Mouse (Mus musculus) cerebellum, adult 11-12 months (tissue): ENCODE data around the gene Upk1a.

Experiments
- DNase-seq: peaks from one replicate; pipeline ENCODE4 v3.0.0; 2022

The Upk1a gene

DNA sequence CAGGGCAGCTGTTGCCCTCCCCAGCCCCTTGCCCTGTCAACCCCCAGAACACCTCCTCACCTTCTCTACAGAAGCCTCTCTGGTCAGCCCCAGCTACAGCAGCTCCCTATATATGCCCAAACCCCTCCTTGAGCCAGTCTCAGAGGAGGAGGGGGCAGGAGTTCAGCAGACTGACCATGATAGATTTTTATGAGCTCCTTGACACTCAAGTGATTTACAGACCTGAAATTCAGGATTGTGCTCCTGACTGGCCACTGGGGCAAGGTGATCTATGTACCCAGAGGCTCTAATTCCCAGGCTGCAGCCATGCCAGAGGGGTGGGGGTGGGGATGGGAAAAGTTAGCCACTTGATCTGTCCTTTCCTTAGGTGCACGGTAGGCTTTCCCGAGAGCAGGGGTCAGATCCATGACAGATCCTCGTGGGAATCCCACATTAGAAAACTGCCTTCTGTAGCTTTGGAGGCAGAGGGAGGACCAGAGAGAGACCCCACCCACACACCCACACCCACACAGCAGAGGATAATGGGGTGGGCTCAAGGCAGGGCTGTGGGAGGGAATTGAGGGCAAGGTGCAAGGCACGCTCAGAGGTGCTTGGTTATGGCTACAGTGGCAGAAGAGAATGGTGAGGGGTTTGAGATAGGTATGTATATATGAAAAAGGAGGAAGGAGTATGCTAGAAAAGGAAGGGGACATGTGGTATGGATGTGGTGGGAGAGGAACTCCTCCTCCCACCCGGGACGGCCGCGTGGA is at the start of gene Upk1a:
TSS of gene Upk1a (minus strand) at position 194 of the 749 bp plus-strand sequence.
- DNase-seq, result no peak

DNA sequence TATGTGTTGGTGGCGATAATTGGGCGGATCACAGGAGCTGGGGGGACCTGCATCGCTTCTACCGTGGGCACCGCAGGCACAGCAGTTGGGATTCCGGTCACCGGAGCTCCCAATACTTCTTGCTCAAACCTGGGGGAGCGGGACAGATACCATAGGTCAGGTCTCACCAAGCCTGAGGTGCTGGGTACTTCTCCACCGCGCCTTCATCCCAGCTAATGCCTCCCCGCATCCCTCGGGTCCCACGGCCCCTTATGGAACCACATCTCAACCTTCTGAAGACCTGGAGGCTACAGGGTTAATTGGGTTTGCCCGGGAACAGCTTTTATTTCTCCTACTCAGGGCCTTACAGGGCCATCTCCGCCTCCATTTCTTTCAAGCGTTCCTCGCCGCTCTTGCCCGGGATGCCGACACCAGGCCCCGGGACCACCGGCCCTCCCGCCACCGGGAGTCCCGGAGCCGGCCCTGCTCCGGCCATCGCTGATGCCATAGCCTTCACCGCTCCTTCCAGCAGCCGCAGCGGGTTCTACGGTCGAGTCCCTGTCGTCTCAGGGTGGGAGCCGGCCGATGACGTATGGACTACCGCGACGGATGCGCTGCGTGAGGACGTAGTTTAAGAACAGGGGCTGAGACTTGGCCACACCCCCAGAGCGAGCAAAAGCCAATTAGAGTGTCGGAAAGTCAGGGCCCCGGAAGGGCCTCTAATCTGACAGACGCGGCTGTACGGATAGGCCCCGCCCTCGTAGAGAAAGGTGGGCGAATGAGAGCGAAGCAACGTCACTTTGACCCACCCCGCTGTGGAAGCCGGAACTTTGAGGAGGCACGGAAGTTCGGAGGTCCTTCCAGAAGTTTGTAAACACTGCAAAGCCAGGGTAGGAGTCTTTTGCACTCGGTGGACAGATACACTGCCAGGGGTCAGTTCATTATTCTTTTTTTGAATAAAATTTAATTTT is 37.2 kb upstream of the Upk1a start, which contains the start of gene Rbm42:
TSS of gene Rbm42 (minus strand) at position 727 of the 950 bp plus-strand sequence.
- DNase-seq, result peak; percentile 99

DNA sequence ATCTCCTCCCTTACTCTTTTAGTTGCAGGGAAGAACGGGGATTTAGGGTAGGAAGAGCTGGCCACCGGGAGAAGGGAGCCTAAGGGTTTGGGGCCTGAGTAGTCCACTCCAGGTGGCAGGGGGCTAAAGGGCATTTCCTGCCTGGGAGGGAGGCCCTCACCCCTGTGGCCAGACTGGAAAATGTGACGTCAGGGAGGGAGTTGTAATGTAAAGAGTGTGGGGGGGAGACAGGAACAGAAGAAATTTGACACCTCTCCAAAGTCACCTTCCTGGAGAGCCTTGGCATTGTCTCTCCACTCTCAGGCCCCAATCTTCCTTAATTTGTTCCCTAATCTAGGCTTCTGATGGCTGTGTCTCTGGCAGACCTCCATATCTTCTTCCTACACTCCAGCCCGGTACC is 26.4 kb upstream of the Upk1a start:
- DNase-seq, result no peak

DNA sequence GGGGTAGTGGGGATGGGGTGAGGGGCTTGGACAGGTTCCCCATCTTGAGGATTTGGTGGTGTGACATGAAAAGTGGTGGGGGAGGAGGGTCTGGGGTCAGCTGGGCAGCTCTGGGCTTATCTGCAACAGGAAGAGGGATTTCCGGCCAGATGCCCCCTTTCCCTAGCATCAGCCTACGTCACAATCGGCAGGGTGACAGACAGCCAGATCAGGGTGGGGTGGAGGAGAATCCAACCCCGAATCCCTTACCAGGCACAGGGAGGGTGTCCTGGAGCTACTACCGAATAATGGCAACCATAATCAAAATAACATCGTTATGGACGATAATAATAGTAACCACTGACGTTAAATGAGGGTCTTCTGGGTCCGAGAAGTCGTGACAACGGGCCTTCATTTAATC is 23.7 kb upstream of the Upk1a start:
- DNase-seq, result no peak

DNA sequence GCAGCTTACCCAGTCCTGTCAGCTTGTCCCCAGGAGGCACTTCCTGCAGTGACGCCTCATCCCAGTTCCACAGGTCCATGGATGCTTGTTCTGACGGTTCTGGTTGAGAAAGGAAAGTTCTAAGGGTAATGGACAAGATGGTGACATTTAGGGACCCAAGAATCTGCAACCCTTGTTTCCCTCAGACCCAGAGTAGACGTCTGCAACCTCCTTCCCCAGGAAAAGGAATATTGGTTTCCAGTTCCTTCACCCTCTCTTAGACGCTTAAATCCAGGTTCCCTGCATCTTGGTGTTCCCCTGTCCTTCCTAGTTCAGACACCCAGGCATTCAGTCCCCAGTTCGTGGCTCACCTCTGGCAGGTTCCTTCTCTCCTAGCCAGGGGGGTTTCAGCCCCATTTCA is 23.1 kb upstream of the Upk1a start, which contains the start of gene Etv2:
TSS of gene Etv2 (minus strand) at position 101 of the 400 bp plus-strand sequence.
- DNase-seq, result no peak

DNA sequence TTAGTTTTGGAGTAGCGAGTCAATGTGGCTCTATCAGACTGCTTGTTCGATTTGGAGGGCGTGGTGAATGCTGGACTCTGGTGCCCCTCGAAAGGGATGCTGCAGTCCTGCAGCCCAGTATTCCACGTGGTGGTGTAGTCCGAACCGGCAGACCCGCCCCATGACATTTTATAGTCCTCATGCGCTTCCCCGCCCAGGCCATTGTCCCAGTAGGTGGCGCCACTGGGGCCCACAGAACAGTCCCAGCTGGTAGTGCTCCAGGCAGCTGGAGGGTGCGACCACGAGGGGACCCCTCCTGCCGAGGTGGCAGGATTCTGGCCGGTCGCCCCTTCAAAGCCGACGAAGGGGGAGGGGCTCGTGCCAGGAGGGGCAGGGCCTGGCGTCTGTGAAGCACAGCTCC is 22.0 kb upstream of the Upk1a start:
- no peak for DNase-seq

DNA sequence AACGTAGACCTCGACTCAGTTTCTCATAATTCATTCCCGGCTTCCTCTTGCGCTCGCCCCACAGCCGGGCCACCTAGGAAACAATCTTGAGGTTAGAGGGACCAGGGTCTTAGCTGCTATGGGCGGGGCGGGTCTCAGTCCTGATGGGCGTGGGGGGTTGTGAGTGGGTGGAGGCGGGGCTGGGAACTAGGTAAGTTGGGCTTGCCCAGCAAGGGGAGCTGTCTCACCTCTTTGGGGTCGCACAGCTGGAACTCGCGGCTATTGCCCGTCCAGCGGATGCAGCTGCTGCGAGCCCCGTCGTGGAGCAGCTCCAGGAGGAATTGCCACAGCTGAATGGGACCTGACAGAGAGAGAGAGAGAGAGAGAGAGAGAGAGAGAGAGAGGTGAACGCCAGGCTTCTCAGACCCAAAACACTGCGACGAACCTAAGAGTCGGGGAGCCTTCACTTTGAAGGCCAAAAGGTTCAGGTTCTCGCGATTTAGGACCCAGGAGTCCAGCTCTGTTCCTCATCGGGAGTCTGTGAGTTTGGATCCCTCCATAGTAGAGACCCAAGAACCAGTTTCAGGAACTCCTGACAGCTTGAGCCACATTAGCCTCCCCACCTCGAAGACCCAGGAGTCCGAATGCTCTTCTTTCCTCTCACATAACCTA is 21.2 kb upstream of the Upk1a start:
- DNase-seq, result no peak

DNA sequence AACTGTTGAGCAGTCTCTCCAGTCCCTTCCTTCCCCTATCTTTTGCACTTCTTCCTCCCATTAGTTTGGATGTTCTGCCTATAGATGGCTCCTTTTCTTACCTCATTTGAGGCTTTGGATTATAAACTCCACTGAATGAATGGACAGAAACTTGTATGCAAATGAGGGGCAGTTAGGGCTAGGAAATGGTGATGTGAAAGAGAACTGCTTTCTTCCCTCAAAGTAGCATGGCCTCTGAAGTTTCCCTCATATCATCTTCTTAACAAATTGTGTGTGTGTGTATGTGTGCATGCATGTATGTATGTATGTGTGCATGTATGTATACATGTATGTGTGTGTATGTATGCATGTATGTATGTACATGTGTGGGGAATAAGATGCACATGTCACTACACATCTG is 16.4 kb upstream of the Upk1a start:
- DNase-seq, result no peak

DNA sequence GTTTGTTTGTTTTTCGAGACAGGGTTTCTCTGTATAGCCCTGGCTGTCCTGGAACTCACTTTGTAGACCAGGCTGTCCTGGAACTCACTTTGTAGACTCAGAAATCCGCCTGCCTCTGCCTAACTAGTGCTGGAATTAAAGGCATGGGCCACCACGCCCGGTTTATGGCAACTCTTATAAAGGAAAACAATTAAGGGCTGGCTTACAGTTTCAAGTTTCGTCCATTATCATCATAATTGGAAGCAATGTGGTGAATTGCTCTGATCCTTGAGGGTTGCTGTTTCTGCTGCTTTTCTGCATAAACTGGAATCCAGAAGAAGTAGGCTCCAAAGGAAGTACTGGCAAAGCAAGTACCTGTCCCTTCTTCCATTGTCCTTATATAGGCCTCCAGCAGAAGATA is 14.0 kb upstream of the Upk1a start:
- no peak for DNase-seq

DNA sequence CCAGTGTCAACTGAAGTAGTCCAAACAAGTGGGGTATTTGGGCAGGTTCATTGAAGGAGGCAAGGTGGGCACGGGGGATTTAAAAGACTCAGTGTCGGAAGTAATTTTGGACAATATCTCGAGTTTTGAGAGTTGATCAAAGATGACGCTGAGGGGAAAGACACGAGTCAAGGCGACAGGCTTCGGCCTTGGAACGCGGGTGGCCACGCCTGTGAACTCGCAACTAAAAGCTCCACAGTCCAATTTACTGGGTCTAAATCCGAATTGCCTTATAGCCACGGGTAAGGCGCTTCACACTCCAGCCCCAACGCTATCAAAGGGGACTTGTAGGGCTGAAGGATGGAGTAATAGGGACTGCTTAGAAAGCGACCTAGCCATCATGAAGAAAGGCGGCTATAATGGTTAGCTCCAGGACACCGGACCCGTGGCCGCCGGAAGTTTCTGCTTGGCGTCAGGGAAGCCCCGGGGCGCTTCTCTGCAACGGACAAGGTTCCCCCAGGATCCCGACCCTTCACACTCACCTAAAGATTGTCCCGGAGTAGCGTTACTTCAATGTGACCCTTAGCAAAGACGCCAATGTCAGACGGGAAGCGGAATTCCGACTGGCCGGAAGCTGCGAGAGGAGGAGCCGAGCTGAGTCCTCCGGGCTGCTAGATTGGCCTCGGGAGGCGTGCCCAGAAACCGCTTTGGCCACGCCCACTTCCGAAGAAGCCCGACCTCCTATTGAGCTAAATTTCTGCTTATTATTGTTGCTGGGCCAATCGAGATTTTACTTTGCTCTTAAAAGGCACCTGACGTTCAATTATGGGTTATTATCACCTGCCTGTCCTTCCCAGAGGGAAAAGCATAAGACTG is 13.1 kb upstream of the Upk1a start, which contains the start of gene Cox6b1:
TSS of gene Cox6b1 (minus strand) at position 622 of the 855 bp plus-strand sequence.
- DNase-seq, result peak; percentile 88

DNA sequence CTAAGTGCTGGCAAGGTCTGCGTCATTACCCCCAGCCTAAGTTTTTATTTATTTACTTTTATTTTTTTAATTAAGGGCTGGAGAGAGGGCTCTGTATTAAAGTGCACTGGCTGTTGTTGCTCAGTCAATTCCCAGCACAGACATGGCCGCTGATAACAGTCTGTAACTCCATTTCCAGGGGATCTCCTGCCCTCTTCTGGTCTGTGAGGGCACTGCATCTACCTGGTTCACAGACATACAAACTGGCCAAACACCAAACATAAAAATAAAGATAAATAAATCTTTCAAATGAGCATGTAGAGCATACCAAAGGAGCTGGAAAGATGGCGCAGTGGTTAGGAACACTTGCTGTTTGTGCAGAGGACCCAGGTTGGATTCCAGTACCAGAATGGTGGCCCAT is 6.6 kb upstream of the Upk1a start:
- DNase-seq, result no peak

DNA sequence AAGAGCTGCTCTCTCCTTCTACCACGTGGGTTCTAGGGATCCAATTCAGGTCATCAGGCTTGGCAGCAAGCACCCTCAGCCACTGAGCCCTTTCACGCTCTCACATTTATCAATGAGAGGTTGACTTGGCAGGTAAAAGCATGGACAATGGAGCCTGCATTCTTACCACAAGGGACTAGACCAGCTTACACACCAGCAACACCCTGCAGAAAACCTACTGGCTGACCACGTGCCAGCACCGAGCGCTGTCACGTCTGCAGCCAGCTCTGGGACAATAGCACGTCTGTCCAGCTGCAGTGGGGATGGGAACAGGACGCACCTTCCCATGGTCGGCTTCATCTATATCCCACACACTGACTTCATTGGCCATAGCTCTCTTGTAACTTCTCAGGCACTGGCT is 6.0 kb upstream of the Upk1a start:
- no peak for DNase-seq

DNA sequence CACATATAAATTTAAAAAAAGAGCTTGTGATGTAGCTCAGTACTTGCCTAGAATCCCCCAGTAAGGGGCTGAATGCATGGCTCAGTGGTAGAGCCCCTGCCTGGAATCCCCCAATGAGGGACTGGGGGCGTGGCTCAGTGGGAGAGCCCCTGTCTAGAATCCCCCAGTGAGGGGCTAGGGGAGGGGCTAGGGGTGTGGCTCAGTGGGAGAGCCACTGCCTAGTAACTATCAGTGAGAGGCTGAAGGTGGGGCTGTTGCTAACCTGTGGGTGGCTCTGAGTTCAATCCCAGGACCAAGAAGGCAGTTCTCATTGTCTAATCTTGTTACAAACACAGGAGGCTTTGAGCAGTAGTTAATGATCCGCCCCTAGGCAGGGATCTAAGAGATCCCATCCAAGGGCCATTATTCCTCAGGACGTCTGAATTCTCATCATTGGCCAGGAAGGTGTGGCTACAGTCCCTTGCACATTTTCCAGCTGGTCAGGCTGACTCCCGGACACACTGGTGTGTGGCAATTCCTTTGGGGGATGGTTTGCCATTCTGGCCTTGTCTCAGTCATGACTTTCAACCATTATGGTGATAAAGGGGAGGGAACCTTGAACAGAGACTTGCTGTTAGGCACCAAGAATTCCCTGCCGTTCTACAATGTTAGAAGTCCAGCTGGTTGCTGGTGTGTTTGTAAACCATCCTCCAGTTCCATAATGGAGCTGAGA is 2.6 kb upstream of the Upk1a start:
- no peak for DNase-seq

DNA sequence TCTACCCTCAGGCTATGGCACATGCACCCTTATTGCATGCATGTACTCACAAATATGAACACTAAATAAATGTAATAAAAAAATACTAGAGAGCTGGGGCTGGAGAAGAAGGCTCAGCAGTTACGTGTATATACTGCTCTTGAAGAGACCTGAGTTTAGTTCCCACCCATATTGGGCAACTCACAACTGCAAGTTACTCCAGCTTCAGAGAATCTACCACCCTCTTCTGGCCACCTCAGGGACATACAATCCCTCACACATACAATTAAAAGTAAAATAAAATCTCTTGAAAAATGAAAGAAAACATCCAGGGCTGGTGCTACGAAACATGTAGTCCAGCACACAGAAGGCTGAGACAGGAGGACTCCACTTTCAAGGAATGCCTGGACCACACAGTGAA is 1.8 kb upstream of the Upk1a start:
- DNase-seq, result no peak

DNA sequence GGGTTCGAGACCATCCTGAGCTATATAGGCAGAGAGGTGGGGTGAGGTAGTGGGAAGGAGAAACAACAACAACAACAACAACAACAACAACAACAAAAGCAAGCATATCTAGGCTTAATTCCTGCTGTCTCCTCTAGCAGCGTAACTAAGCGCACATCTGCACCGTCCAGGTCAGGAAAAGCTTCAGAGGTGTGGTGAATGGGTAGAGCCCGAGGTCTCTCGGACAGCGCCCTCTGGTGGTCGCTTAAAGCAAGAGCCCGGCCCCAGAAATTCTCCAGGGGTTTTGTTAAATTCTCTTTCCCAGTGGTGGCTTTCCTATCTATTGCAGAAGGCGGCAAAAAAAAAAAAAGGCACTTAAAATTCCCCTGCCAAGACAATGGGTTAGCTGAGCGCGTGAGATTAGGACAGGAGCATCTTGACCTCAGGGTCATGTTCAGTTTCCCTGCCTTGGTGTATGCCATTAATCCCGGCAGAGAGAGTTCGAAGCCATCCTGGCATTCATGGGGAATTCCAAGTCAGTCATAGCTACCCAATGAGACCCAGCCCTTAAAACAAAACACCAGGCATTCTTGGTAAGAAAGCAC is 974 bp upstream of the Upk1a start:
- DNase-seq, result no peak

DNA sequence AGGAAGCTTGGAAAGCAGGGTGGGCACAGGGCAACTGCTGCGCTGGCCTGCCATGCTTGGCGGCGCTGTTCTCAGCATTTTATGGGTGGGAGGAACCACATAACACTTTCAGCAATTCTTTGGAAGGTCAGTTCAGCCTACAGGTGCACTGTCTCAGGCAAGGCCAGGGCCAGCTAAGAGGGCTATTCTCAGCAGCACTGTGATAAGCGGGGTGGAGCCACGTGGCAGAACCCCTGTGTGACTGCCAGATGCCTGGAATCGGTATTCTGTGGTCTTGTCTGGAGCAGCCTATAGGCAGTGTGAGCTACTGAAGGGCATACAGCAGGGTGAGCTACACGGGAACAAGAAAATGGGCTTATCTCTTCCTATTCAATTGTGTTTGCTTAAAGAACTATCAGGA is 2.6 kb downstream of the Upk1a start:
- DNase-seq, result no peak

DNA sequence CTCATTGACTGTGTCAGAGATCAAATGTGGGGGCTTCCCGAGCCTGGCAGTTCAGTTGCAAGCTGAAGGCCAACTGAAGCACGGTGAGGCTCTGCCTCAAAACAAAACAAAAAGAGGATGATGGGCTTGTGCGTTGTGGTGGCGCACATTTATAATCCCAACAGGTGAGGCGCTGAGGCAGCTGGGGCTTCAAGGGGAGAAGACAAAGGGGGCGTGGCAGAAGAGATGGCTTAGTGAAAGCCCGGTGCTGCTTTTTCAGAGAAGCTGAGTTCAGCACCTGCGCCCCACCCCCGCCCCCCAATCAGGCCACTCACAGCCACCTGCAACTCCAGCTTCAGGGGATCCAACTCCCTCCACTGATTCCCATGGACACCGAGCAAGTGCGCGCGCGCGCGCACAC is 4.2 kb downstream of the Upk1a start:
- DNase-seq, result no peak

DNA sequence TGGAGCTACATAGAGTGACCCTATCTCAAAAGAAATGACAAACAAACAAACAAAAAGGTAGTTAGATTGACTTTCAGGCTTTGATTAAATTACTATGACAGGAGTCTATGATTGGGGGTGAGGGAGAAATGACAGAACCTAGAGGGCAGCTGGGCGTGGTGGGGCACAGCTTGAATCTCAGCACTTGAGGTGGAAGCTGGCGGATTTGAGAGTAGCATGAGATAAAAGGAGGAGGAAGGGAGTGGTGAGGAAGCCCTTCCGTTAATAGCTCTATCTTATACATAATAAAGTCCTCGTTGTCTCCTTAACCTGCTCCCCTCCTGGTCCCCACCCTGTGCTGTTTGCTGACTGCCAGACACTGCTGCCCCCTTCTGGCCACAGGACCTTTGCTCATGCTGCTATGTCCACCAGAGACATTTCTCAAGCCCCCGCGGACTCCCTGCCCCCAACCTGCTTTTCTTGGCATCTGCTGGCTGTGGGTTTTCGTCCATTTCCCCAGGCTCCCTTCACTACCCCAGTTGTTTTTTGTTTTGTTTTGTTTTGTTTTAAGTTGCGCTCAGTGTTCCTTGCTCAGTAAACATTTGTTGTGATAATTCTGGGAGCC is 4.8 kb downstream of the Upk1a start:
- no peak for DNase-seq

DNA sequence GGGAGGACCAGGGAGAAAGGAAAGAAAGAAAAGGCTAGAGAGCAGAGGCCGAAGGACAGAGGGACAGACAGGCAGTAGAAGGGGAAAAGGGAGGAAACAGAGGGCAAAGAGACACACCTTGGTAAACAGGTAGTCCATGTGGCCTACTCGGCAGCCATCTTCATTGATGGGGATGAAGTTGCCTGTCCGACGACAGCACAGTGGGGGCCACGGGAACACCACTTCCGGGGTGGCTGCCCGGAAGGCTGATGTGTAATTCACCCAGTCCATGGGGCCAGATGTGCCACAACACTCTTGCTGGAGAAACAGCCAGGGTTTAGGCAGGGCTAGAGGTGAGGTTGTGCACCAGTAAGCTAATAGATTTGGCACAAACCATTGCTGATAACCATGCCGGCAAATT is 7.7 kb downstream of the Upk1a start:
- DNase-seq, result no peak

DNA sequence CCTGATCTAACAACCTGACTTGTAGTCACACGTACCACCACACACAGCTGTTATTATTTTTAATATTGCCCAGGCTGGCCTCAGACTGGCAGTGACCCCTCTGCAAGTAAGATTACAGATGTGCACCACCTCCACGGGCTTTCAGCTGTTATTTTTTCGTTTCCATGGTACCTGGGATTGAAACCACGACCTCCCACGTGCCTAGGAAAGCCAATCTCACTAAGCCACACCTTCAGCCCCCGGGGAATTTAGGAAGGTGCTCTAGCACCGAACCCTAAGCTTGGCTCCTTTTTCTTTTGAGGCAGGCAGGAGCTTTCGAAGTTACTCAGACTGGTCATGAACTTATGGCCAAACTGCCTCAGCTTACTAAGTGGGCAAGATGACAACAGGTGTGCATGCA is 8.2 kb downstream of the Upk1a start:
- DNase-seq, result no peak

DNA sequence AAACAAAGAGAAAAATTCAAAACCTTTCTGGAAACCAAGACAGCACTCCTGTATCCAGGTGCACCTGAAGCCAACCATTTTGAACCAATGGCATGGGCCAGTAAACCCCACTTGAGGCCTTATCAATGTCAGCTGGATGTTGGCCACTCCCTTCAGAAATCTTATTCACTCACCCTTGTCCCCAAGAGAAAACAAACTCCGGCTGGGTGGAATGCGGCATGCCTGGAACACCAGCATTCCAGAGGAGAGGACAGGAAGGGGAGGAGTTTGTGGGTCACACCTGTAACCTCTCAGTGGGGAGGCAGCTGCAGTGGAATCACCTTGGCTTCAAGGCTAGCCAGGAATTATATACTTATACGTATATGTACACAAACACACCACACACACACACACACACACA is 10.1 kb downstream of the Upk1a start:
- no peak for DNase-seq
